Mouse (Mus musculus) brain, embryonic 14.5 days (tissue): ENCODE data around the gene 4930524J08Rik.

Experiments
- CTCF ChIP-seq: fragments of 200-500 bp; IDR thresholded peaks from 2 replicates; pipeline ENCODE4 v1.5.1; 2012; ENCODE audit warnings: inconsistent platforms, mild to moderate bottlenecking, moderate library complexity, borderline replicate concordance; ENCODE audit not compliant: insufficient read depth, insufficient read length; ENCODE audit errors: extremely low read depth
- POLR2A ChIP-seq: fragments of 200-500 bp; IDR thresholded peaks from 2 replicates; pipeline ENCODE4 v1.6.1; 2012; ENCODE audit warnings: mild to moderate bottlenecking, inconsistent platforms, borderline replicate concordance; ENCODE audit not compliant: poor library complexity, insufficient read depth, insufficient read length, severe bottlenecking; ENCODE audit errors: extremely low read depth

GRCm38 (mm10) chr5:100000500-100000899 is 21.6 kb downstream of the 4930524J08Rik start:
- TF ChIP-seq CTCF (no peak), POLR2A (no peak)
